Mouse (Mus musculus) R1 (cell line): ENCODE results near the gene Pkp1.

ENCODE experiments used
- DNase-seq: peaks from one replicate; pipeline ENCODE4 v3.0.0-alpha.2; 2018; ENCODE audit warnings: low read depth, low spot score

Pkp1 gene

GRCm38 (mm10) chr1:135909381-135909780 is 9.6 kb downstream of the Pkp1 start:
- no peak for DNase-seq

- no peak for DNase-seq
These were observed 12.3 kb downstream of the Pkp1 start for GRCm38 (mm10) chr1:135906736-135907135.

GRCm38 (mm10) chr1:135899991-135900515 is 19.0 kb downstream of the Pkp1 start:
- DNase-seq = no peak

- DNase-seq = no peak
These were observed 19.7 kb downstream of the Pkp1 start for GRCm38 (mm10) chr1:135899295-135899694.

GRCm38 (mm10) chr1:135895367-135895766 is 23.6 kb downstream of the Pkp1 start:
- no peak for DNase-seq

- no peak for DNase-seq
These were observed 25.6 kb downstream of the Pkp1 start for GRCm38 (mm10) chr1:135893377-135893776.

GRCm38 (mm10) chr1:135892764-135893163 is 26.2 kb downstream of the Pkp1 start:
- no peak for DNase-seq

- DNase-seq = no peak
These were observed 26.8 kb downstream of the Pkp1 start for GRCm38 (mm10) chr1:135892233-135892632.

GRCm38 (mm10) chr1:135891424-135892216 is 27.4 kb downstream of the Pkp1 start:
- no peak for DNase-seq

- DNase-seq = no peak
These were observed 29.4 kb downstream of the Pkp1 start for GRCm38 (mm10) chr1:135889461-135890185.

GRCm38 (mm10) chr1:135882385-135883109 is 36.5 kb downstream of the Pkp1 start:
- DNase-seq = peak; percentile 72

GRCm38 (mm10) chr1:135877248-135877647 is 41.8 kb downstream of the Pkp1 start:
- no peak for DNase-seq

- no peak for DNase-seq
These were observed 46.0 kb downstream of the Pkp1 start for GRCm38 (mm10) chr1:135872991-135873390.

- no peak for DNase-seq
These were observed 50.4 kb downstream of the Pkp1 start for GRCm38 (mm10) chr1:135868570-135868969.

- DNase-seq = peak; percentile 76
These were observed 53.4 kb downstream of the Pkp1 start for GRCm38 (mm10) chr1:135865518-135866194.

GRCm38 (mm10) chr1:135864830-135865229 is 54.2 kb downstream of the Pkp1 start:
- DNase-seq = no peak

- no peak for DNase-seq
These were observed 55.1 kb downstream of the Pkp1 start for GRCm38 (mm10) chr1:135863786-135864335.

GRCm38 (mm10) chr1:135862561-135862960 is 56.4 kb downstream of the Pkp1 start:
- DNase-seq = no peak

- no peak for DNase-seq
These were observed 56.9 kb downstream of the Pkp1 start for GRCm38 (mm10) chr1:135861980-135862552.

- DNase-seq = no peak
These were observed 57.9 kb downstream of the Pkp1 start for GRCm38 (mm10) chr1:135861091-135861490.

GRCm38 (mm10) chr1:135858533-135858932 is 60.5 kb downstream of the Pkp1 start:
- DNase-seq = no peak
